Mouse (Mus musculus) liver, embryonic 16.5 days (tissue): ENCODE data around the gene Ttbk1. TPM values are rescaled to one million over a fixed set of nuclear protein-coding genes. Genes with fewer than 3 reads are reported as not detected.

Experiments used
- ATAC-seq: fragments of 200-750 bp; cut with Nextera tagmentation; 2 replicates; pipeline ENCODE4 v1.8.0; 2017; ENCODE audit warnings: low read depth, mild to moderate bottlenecking, moderate number of reproducible peaks, moderate library complexity
- H3K27ac ChIP-seq: fragments of 300-500 bp; sonication (generic); 2 replicates; pipeline ENCODE4 v1.5.1; 2014; ENCODE audit warnings: mild to moderate bottlenecking, low read length
- H3K27me3 ChIP-seq: fragments of 300-500 bp; sonication (generic); 2 replicates; pipeline ENCODE4 v1.6.1; 2014; ENCODE audit warnings: low read depth, low read length, mixed read lengths; ENCODE audit not compliant: control insufficient read depth, insufficient read depth
- H3K36me3 ChIP-seq: fragments of 300-500 bp; sonication (generic); 2 replicates; pipeline ENCODE4 v1.6.1; 2014; ENCODE audit warnings: mild to moderate bottlenecking; ENCODE audit not compliant: control insufficient read depth, insufficient read depth
- H3K4me1 ChIP-seq: fragments of 300-500 bp; sonication (generic); 2 replicates; pipeline ENCODE4 v1.6.1; 2014; ENCODE audit warnings: low read depth, low read length, mixed read lengths; ENCODE audit not compliant: control insufficient read depth
- H3K4me2 ChIP-seq: fragments of 300-500 bp; sonication (generic); 2 replicates; pipeline ENCODE4 v1.6.1; 2014; ENCODE audit warnings: low read depth, low read length, mixed read lengths
- H3K4me3 ChIP-seq: fragments of 300-500 bp; sonication (generic); 2 replicates; pipeline ENCODE4 v1.5.1; 2014; ENCODE audit warnings: low read depth, mild to moderate bottlenecking, low read length
- H3K9ac ChIP-seq: fragments of 300-500 bp; sonication (generic); 2 replicates; pipeline ENCODE4 v1.6.1; 2014; ENCODE audit warnings: low read depth, low read length
- H3K9me3 ChIP-seq: fragments of 300-500 bp; sonication (generic); replicated peaks from 2 replicates; pipeline ENCODE4 v1.6.1; 2016; ENCODE audit warnings: low read length; ENCODE audit not compliant: control insufficient read depth
- WGBS: fragments of 180-500 bp; shearing (Covaris S2); extraction: QIAGEN DNeasy Blood & Tissue Kit; methylation state at CpG from one replicate; pipeline ENCODE4 v1.1.7; 2014; ENCODE audit not compliant: insufficient replicate concordance; 5-methylcytosine and 5-hydroxymethylcytosine counted together
- polyA plus RNA-seq: library from polyadenylated mRNA; unstranded; fragments of >200 nt; fragmentation: Nextera tagmentation; extraction: Ambion mirVana; gene quantifications from 2 replicates; pipeline ENCODE4 v1.2.1, GENCODE M21; 2015

The Ttbk1 gene
- polyA plus RNA-seq, 1 experiment from 2014 or later = not detected

- H3K4me2 ChIP-seq = 0 out of 2 replicates have a peak overlapping the region, but pooled peaks have one; percentile 17
- H3K36me3 ChIP-seq = no peaks in the 10 kb centered on the region
- no peaks in the 10 kb centered on the region for H3K9me3 ChIP-seq
- H3K27me3 ChIP-seq = peaks cover 53% of the 10 kb centered on the region
- 1% methylated on average over 32 of the region's 32 CpGs for WGBS
- no peaks in the 10 kb centered on the region for H3K4me1 ChIP-seq
- H3K27ac ChIP-seq = no peak overlapping the region
- no peak overlapping the region for H3K4me3 ChIP-seq
- no peak overlapping the region for H3K9ac ChIP-seq
- no peak for ATAC-seq
Measured at GRCm38 (mm10) chr17:46460673-46461072, 26.8 kb downstream of the Ttbk1 start.

GRCm38 (mm10) chr17:46458439-46458838 is 29.0 kb downstream of the Ttbk1 start:
- Histone ChIP-seq H3K9me3 (no peaks in the 10 kb centered on the region), H3K27me3 (peaks cover 76% of the 10 kb centered on the region), H3K9ac (no peak overlapping the region), H3K27ac (no peak overlapping the region), H3K4me1 (peaks cover 7% of the 10 kb centered on the region), H3K4me3 (no peak overlapping the region), H3K4me2 (no peak overlapping the region), H3K36me3 (no peaks in the 10 kb centered on the region)
- no peak for ATAC-seq
- 37% methylated on average over 3 of the region's 3 CpGs for WGBS

DNA sequence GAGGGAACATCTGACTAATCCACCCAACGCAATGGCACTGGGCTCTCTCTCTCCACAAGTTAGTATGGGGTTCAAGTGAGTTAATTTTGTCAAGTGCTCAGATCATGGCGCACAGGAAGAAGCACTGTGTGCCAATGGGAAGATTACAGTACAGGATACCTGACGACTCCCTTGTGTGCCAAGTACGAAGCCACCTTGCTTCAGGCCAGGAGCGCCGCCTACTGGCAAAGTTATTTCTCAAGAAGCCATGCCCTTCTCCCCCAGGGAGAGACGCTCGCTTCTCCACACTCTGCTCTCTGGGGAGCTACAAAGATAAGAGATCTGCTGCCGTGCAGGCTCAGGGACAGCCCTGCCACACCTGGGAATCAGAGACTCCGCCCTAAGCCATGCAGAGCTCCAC is 29.7 kb downstream of the Ttbk1 start:
- Histone ChIP-seq H3K4me3 (no peak overlapping the region), H3K9me3 (no peaks in the 10 kb centered on the region), H3K27me3 (peaks cover 81% of the 10 kb centered on the region), H3K9ac (no peak overlapping the region), H3K4me1 (peaks cover 7% of the 10 kb centered on the region), H3K27ac (no peak overlapping the region), H3K36me3 (no peaks in the 10 kb centered on the region), H3K4me2 (no peak overlapping the region)
- ATAC-seq = no peak
- WGBS = 7% methylated on average over 10 of the region's 10 CpGs

GRCm38 (mm10) chr17:46455110-46455691 is 32.3 kb downstream of the Ttbk1 start:
- H3K9ac ChIP-seq = no peak overlapping the region
- peak; percentile 9; the same call in 1 of the 2 replicates for ATAC-seq
- under 1% methylated on average over 33 of the region's 33 CpGs for WGBS

GRCm38 (mm10) chr17:46454539-46454938 is 32.9 kb downstream of the Ttbk1 start:
- no peak overlapping the region for H3K27ac ChIP-seq
- H3K9ac ChIP-seq = no peak overlapping the region
- peaks cover 7% of the 10 kb centered on the region for H3K4me1 ChIP-seq

More at GRCm38 (mm10) chr17:46455110-46455691, 32.3 kb downstream of the Ttbk1 start:
- Histone ChIP-seq H3K27ac (no peak overlapping the region), H3K4me2 (peak overlapping the region; percentile 39), H3K4me1 (peaks cover 7% of the 10 kb centered on the region), H3K27me3 (peaks cover 66% of the 10 kb centered on the region), H3K4me3 (peak overlapping the region; percentile 2), H3K36me3 (no peaks in the 10 kb centered on the region), H3K9me3 (no peaks in the 10 kb centered on the region)

GRCm38 (mm10) chr17:46453970-46454411 is 33.5 kb downstream of the Ttbk1 start:
- Histone ChIP-seq H3K27me3 (peaks cover 56% of the 10 kb centered on the region), H3K4me1 (peaks cover 7% of the 10 kb centered on the region), H3K4me3 (no peak overlapping the region), H3K9me3 (no peaks in the 10 kb centered on the region), H3K36me3 (no peaks in the 10 kb centered on the region), H3K9ac (no peak overlapping the region), H3K27ac (no peak overlapping the region), H3K4me2 (no peak overlapping the region)
- WGBS = 4% methylated on average over 26 of the region's 26 CpGs
- no peak for ATAC-seq

More at GRCm38 (mm10) chr17:46454539-46454938, 32.9 kb downstream of the Ttbk1 start:
- WGBS = 5% methylated on average over 9 of the region's 9 CpGs
- Histone ChIP-seq H3K27me3 (peaks cover 60% of the 10 kb centered on the region), H3K9me3 (no peaks in the 10 kb centered on the region), H3K4me3 (no peak overlapping the region), H3K4me2 (peak overlapping the region; percentile 39; the same call in 1 of the 2 replicates), H3K36me3 (no peaks in the 10 kb centered on the region)
- no peak for ATAC-seq

- H3K27ac ChIP-seq = no peak overlapping the region
- no peak overlapping the region for H3K4me3 ChIP-seq
- no peaks in the 10 kb centered on the region for H3K9me3 ChIP-seq
- H3K4me2 ChIP-seq = no peak overlapping the region
- 6% methylated on average over 13 of the region's 13 CpGs for WGBS
- peaks cover 52% of the 10 kb centered on the region for H3K27me3 ChIP-seq
- H3K4me1 ChIP-seq = peaks cover 7% of the 10 kb centered on the region
- H3K36me3 ChIP-seq = no peaks in the 10 kb centered on the region
- no peak overlapping the region for H3K9ac ChIP-seq
- no peak for ATAC-seq
Measured at GRCm38 (mm10) chr17:46453302-46453948, 34.0 kb downstream of the Ttbk1 start.

- 38% methylated on average over 5 of the region's 5 CpGs for WGBS
- Histone ChIP-seq H3K27ac (no peak overlapping the region), H3K4me1 (peaks cover 7% of the 10 kb centered on the region), H3K4me3 (no peak overlapping the region), H3K9me3 (no peaks in the 10 kb centered on the region), H3K9ac (no peak overlapping the region), H3K4me2 (no peak overlapping the region), H3K36me3 (no peaks in the 10 kb centered on the region), H3K27me3 (peaks cover 46% of the 10 kb centered on the region)
- no peak for ATAC-seq
Measured at GRCm38 (mm10) chr17:46452683-46453082, 34.8 kb downstream of the Ttbk1 start.

DNA sequence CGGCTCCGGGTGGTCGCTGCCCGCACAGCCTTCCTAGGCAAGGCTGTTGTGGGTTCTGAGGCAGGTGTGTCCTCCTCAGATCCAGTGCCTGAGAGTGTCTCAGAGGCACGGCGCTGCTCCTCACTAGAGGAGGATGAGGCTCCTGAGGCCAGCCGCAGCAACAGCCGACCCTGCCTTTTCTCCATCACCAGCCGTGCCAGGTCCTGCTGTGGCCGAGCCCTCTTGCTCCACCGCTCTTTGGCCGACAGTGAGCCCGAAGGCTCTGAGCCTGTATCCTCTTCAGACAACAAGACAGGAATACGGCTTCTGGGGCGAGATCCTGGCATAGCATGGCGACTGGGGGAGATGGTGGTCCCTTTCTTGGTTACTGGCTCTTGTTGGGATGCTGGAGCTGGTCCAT is 41.2 kb downstream of the Ttbk1 start:
- Histone ChIP-seq H3K4me3 (no peak overlapping the region), H3K27me3 (peaks cover 32% of the 10 kb centered on the region), H3K9me3 (no peaks in the 10 kb centered on the region), H3K9ac (no peak overlapping the region), H3K4me1 (no peaks in the 10 kb centered on the region), H3K27ac (no peak overlapping the region), H3K4me2 (no peak overlapping the region), H3K36me3 (no peaks in the 10 kb centered on the region)
- ATAC-seq = no peak
- WGBS = 70% methylated on average over 16 of the region's 16 CpGs
